Mouse (Mus musculus) layer of hippocampus, adult 9-11 months (tissue): ENCODE measurements at regions not wholly inside any gene's neighbourhood (a gene's known extent, or its start where the extent isn't known, plus 50 kb on each side); places are given as distances from the start of the nearest gene placed in this dataset.
A peak's percentile ranks its signal among the peaks of the same experiment; 100 is the strongest.

Experiments
- DNase-seq: peaks from one replicate; pipeline ENCODE4 v3.0.0; 2022

DNA sequence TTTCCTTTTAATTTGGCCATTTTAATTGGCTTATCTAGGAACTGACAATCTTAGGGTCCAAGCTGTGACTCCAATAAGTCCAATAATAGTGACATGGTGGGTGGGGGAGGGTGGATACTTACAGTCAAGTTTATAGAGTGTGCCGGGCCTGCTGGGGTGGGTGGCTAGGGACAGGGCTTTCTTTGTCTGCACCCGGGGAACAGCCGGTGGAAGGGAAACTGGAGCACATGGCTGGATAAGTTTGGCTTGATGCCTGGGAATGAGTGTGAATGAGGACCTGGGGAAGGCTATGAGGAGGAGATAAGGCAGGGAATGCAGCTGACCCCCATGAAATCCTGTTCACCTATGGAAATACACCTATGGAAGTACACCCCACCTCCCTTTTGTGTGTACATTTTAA lies 81.7 kb upstream of the Cers4 start:
- peak; percentile 19 for DNase-seq

DNA sequence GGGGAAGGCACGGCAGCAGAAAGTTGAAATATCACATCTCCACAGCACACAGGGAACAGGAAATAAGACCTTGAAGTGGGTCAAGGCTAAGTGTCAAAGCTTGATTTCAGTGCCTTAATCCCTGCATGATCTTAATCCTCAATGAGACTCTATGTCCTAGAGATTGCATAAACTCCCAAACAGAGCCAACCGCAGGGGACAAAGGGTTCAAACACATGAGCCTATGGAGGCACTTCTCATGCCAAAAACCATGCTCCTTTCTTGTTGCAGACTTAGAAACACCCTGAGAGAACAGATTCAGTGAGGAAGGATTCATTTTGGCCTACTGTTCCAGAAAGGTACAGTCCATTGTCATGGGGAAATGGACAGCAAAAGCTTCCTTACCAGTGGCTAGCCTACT lies 81.0 kb upstream of the Cers4 start:
- no peak for DNase-seq

GRCm38 (mm10) chr8:4413206-4413605 lies 79.6 kb upstream of the Cers4 start:
- peak; percentile 18 for DNase-seq

- DNase-seq = peak; percentile 14
Measured at GRCm38 (mm10) chr8:4413764-4414163, 79.1 kb upstream of the Cers4 start.

GRCm38 (mm10) chr8:4417141-4417540 lies 75.7 kb upstream of the Cers4 start:
- DNase-seq = no peak

DNA sequence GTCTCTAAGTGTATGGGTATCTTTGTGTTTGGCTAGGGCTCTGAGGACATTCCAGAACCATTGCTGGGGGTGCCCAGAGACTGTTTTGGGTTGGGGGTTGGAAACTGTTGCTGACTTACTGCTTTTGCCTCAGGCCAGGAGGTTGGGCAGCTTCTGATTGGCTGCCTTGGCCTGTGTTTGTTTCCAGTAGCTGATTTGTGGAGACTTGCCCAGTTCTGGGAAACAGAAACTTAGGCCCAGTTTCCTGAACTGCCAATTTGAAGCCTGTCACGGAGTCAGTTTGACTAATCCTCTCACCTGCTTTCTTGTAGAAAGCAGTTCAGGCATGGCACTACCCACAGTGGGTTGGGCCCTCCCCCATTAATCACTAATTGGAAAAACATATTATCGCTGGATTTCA lies 59.7 kb upstream of the Cers4 start:
- no peak for DNase-seq

DNA sequence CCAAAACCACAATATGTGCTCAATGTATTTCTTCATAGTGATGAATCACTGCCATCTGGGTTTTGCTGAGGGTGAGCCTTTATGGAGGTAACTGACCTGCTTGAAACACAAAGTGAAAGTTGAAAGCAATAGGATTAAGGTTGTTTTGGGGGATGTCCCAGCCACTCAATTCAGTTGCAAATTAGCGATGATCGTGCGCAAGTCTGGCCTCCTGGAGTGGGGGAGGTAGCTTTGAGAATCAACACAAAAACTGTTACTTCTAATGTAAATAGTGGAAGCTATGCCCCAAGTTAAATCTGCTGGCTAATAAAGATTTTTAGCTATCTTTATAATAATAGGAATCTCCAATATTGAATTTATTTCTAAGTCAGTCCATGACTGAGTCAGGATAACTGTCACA lies 56.3 kb upstream of the Cers4 start:
- no peak for DNase-seq
